Mouse (Mus musculus): ENCODE results near the gene Slc22a19. TPM values are rescaled to one million over a fixed set of nuclear protein-coding genes. Genes with fewer than 3 reads are reported as not detected.
"Not testable (repeated sequence)": the region's sequence is repeated elsewhere in the genome, so short reads cannot be mapped to it uniquely, and the experiment has no call there.

Gene Slc22a19
- not detected in 2 replicates for polyA plus RNA-seq (2015; fragmentation: Nextera tagmentation; extraction: Ambion mirVana)

- Histone ChIP-seq H3K9ac (no peak within 1 kb of the TSS), H3K4me1 (no peaks in the 10 kb centered on the region), H3K36me3 (no peaks in the 10 kb centered on the region), H3K4me3 (no peak within 1 kb of the TSS), H3K9me3 (no peaks in the 10 kb centered on the region), H3K4me2 (no peak within 1 kb of the TSS), H3K27ac (no peak within 1 kb of the TSS), H3K27me3 (no peaks in the 10 kb centered on the region)
- ATAC-seq (ENCODE audit: insufficient number of reproducible peaks, low FRiP score, low TSS enrichment, low read depth), result no peak
These were observed at the start of gene Slc22a19 for GRCm38 (mm10) chr19:7711148-7711547. Gene Slc22a19 (minus strand): TSS chr19:7711310.

GRCm38 (mm10) chr19:7753371-7753770, 42.3 kb upstream of the Slc22a19 start:
- not testable (repeated sequence) for H3K9me3 ChIP-seq; H3K27me3 ChIP-seq; ATAC-seq (ENCODE audit: insufficient number of reproducible peaks, low FRiP score, low TSS enrichment, low read depth); H3K4me3 ChIP-seq; H3K4me1 ChIP-seq; H3K27ac ChIP-seq; H3K9ac ChIP-seq; H3K4me2 ChIP-seq; H3K36me3 ChIP-seq
- WGBS, result 70% methylated on average over 13 of the region's 13 CpGs

- H3K4me3 ChIP-seq, result no peak overlapping the region
- H3K36me3 ChIP-seq, result no peaks in the 10 kb centered on the region
- no peak overlapping the region for H3K27ac ChIP-seq
- WGBS, result 19% methylated on average over 1 of the region's 1 CpGs
- no peaks in the 10 kb centered on the region for H3K4me1 ChIP-seq
- H3K9ac ChIP-seq, result no peak overlapping the region
- H3K9me3 ChIP-seq, result no peaks in the 10 kb centered on the region
- no peak for ATAC-seq (ENCODE audit: insufficient number of reproducible peaks, low FRiP score, low TSS enrichment, low read depth)
- no peak overlapping the region for H3K4me2 ChIP-seq
- no peaks in the 10 kb centered on the region for H3K27me3 ChIP-seq
These were observed 18.4 kb upstream of the Slc22a19 start for GRCm38 (mm10) chr19:7729543-7729942.

- H3K27ac ChIP-seq; H3K4me3 ChIP-seq; ATAC-seq (ENCODE audit: insufficient number of reproducible peaks, low FRiP score, low TSS enrichment, low read depth); H3K4me1 ChIP-seq; H3K36me3 ChIP-seq; H3K27me3 ChIP-seq; H3K9ac ChIP-seq; H3K4me2 ChIP-seq; H3K9me3 ChIP-seq: not testable (repeated sequence)
- WGBS, result 71% methylated on average over 3 of the region's 3 CpGs
These were observed 18.0 kb downstream of the Slc22a19 start for GRCm38 (mm10) chr19:7693104-7693503.

- Histone ChIP-seq H3K4me2 (no peak overlapping the region), H3K27me3 (no peaks in the 10 kb centered on the region), H3K27ac (no peak overlapping the region), H3K9ac (no peak overlapping the region), H3K4me3 (no peak overlapping the region), H3K9me3 (no peaks in the 10 kb centered on the region), H3K36me3 (no peaks in the 10 kb centered on the region), H3K4me1 (no peaks in the 10 kb centered on the region)
- no peak for ATAC-seq (ENCODE audit: insufficient number of reproducible peaks, low FRiP score, low TSS enrichment, low read depth)
- WGBS, result 96% methylated on average over 2 of the region's 2 CpGs
These were observed 19.9 kb downstream of the Slc22a19 start for GRCm38 (mm10) chr19:7691259-7691658.

GRCm38 (mm10) chr19:7687988-7688387, 23.1 kb downstream of the Slc22a19 start:
- no peaks in the 10 kb centered on the region for H3K36me3 ChIP-seq
- ATAC-seq (ENCODE audit: insufficient number of reproducible peaks, low FRiP score, low TSS enrichment, low read depth), result no peak
- no peak overlapping the region for H3K27ac ChIP-seq
- no peaks in the 10 kb centered on the region for H3K4me1 ChIP-seq
- no peaks in the 10 kb centered on the region for H3K9me3 ChIP-seq
- no peak overlapping the region for H3K4me3 ChIP-seq
- no peaks in the 10 kb centered on the region for H3K27me3 ChIP-seq
- 69% methylated on average over 1 of the region's 1 CpGs for WGBS
- H3K4me2 ChIP-seq, result no peak overlapping the region
- H3K9ac ChIP-seq, result no peak overlapping the region

- Histone ChIP-seq H3K36me3 (no peaks in the 10 kb centered on the region), H3K27ac (no peak overlapping the region), H3K4me2 (no peak overlapping the region), H3K4me3 (no peak overlapping the region), H3K9me3 (no peaks in the 10 kb centered on the region), H3K4me1 (no peaks in the 10 kb centered on the region), H3K9ac (no peak overlapping the region), H3K27me3 (no peaks in the 10 kb centered on the region)
- WGBS, result 13% methylated on average over 1 of the region's 1 CpGs
- ATAC-seq (ENCODE audit: insufficient number of reproducible peaks, low FRiP score, low TSS enrichment, low read depth), result no peak
These were observed 39.1 kb downstream of the Slc22a19 start for GRCm38 (mm10) chr19:7672033-7672432.

- Histone ChIP-seq H3K36me3 (no peaks in the 10 kb centered on the region), H3K27me3 (no peaks in the 10 kb centered on the region), H3K4me3 (no peak overlapping the region), H3K9ac (no peak overlapping the region), H3K9me3 (no peaks in the 10 kb centered on the region), H3K27ac (no peak overlapping the region), H3K4me1 (no peaks in the 10 kb centered on the region), H3K4me2 (no peak overlapping the region)
- WGBS, result 79% methylated on average over 8 of the region's 8 CpGs
- ATAC-seq (ENCODE audit: insufficient number of reproducible peaks, low FRiP score, low TSS enrichment, low read depth), result no peak
These were observed 62.0 kb downstream of the Slc22a19 start for GRCm38 (mm10) chr19:7648913-7649666.

- Histone ChIP-seq H3K4me1 (no peaks in the 10 kb centered on the region), H3K9me3 (no peaks in the 10 kb centered on the region), H3K36me3 (no peaks in the 10 kb centered on the region), H3K4me2 (no peak overlapping the region), H3K27ac (no peak overlapping the region), H3K4me3 (no peak overlapping the region), H3K9ac (no peak overlapping the region), H3K27me3 (no peaks in the 10 kb centered on the region)
- WGBS, result 68% methylated on average over 1 of the region's 1 CpGs
- ATAC-seq (ENCODE audit: insufficient number of reproducible peaks, low FRiP score, low TSS enrichment, low read depth), result no peak
These were observed 77.3 kb downstream of the Slc22a19 start for GRCm38 (mm10) chr19:7633786-7634185.

GRCm38 (mm10) chr19:7633021-7633420, 78.1 kb downstream of the Slc22a19 start:
- Histone ChIP-seq H3K4me2 (no peak overlapping the region), H3K9ac (no peak overlapping the region), H3K36me3 (no peaks in the 10 kb centered on the region), H3K4me1 (no peaks in the 10 kb centered on the region), H3K27ac (no peak overlapping the region), H3K4me3 (no peak overlapping the region), H3K9me3 (no peaks in the 10 kb centered on the region), H3K27me3 (no peaks in the 10 kb centered on the region)
- no peak for ATAC-seq (ENCODE audit: insufficient number of reproducible peaks, low FRiP score, low TSS enrichment, low read depth)

Other genes starting within 250 kb of the Slc22a19 start
- 122 and 129 TPM in 2 replicates for gene Rtn3, start 228.0 kb downstream of the Slc22a19 start, polyA plus RNA-seq (2015; fragmentation: Nextera tagmentation; extraction: Ambion mirVana)
- 14.3 and 16.6 TPM in 2 replicates for gene Atl3, start 217.3 kb downstream of the Slc22a19 start, polyA plus RNA-seq (2015; fragmentation: Nextera tagmentation; extraction: Ambion mirVana)
- gene Pla2g16, start 153.9 kb downstream of the Slc22a19 start, polyA plus RNA-seq (2015; fragmentation: Nextera tagmentation; extraction: Ambion mirVana), result 12.9 and 15.8 TPM in 2 replicates
- gene Lgals12, start 104.1 kb downstream of the Slc22a19 start, polyA plus RNA-seq (2015; fragmentation: Nextera tagmentation; extraction: Ambion mirVana), result 0.64 and 0.96 TPM in 2 replicates
- gene Hrasls5, start 98.8 kb downstream of the Slc22a19 start, polyA plus RNA-seq (2015; fragmentation: Nextera tagmentation; extraction: Ambion mirVana), result 0.27 TPM in 1 of 2 replicates, not detected in the other
- gene Slc22a26, start 91.4 kb upstream of the Slc22a19 start, polyA plus RNA-seq (2015; fragmentation: Nextera tagmentation; extraction: Ambion mirVana), result not detected in 2 replicates

Measured in limb, embryonic 15.5 days (tissue).